Mouse (Mus musculus) intestine, embryonic 16.5 days (tissue): Measurements from ENCODE around the gene Dnpep. TPM values are rescaled to one million over a fixed set of nuclear protein-coding genes. Genes with fewer than 3 reads are reported as not detected.

ENCODE experiments used
- ATAC-seq: fragments of 200-750 bp; cut with Nextera tagmentation; 2 replicates; pipeline ENCODE4 v1.8.0; 2017; ENCODE audit warnings: moderate TSS enrichment, moderate library complexity
- H3K27ac ChIP-seq: fragments of 300-500 bp; sonication (generic); 2 replicates; pipeline ENCODE4 v1.5.1; 2014; ENCODE audit warnings: mild to moderate bottlenecking, low read length
- H3K27me3 ChIP-seq: fragments of 300-500 bp; sonication (generic); replicated peaks from 2 replicates; pipeline ENCODE4 v1.6.1; 2014; ENCODE audit warnings: low read length, control low read depth, mixed read lengths; ENCODE audit not compliant: control insufficient read depth, insufficient read depth
- H3K36me3 ChIP-seq: fragments of 300-500 bp; sonication (generic); 2 replicates; pipeline ENCODE4 v1.6.1; 2014; ENCODE audit warnings: low read length, control low read depth; ENCODE audit not compliant: control insufficient read depth, insufficient read depth
- H3K4me1 ChIP-seq: fragments of 300-500 bp; sonication (generic); 2 replicates; pipeline ENCODE4 v1.6.1; 2014; ENCODE audit warnings: low read length, control low read depth, mixed read lengths; ENCODE audit not compliant: control insufficient read depth, insufficient read depth
- H3K4me2 ChIP-seq: fragments of 300-500 bp; sonication (generic); 2 replicates; pipeline ENCODE4 v1.6.1; 2014; ENCODE audit warnings: low read depth, low read length, control low read depth
- H3K4me3 ChIP-seq: fragments of 300-500 bp; sonication (generic); 2 replicates; pipeline ENCODE4 v1.5.1; 2014; ENCODE audit warnings: mild to moderate bottlenecking, low read length
- H3K9ac ChIP-seq: fragments of 300-500 bp; sonication (generic); 2 replicates; pipeline ENCODE4 v1.6.1; 2014; ENCODE audit warnings: low read depth, low read length
- H3K9me3 ChIP-seq: fragments of 300-500 bp; sonication (generic); 2 replicates; pipeline ENCODE4 v1.6.1; 2016; ENCODE audit warnings: low read length, control low read depth; ENCODE audit not compliant: control insufficient read depth
- WGBS: fragments of 180-500 bp; shearing (Covaris S2); extraction: QIAGEN DNeasy Blood & Tissue Kit; methylation state at CpG from one replicate; pipeline ENCODE4 v1.1.7; 2014; 5-methylcytosine and 5-hydroxymethylcytosine counted together
- polyA plus RNA-seq: library from polyadenylated mRNA; unstranded; fragments of >200 nt; fragmentation: Nextera tagmentation; extraction: Ambion mirVana; gene quantifications from 2 replicates; pipeline ENCODE4 v1.2.1, GENCODE M21; 2015

Dnpep gene
- polyA plus RNA-seq, 1 experiment from 2014 or later = 160 TPM

DNA sequence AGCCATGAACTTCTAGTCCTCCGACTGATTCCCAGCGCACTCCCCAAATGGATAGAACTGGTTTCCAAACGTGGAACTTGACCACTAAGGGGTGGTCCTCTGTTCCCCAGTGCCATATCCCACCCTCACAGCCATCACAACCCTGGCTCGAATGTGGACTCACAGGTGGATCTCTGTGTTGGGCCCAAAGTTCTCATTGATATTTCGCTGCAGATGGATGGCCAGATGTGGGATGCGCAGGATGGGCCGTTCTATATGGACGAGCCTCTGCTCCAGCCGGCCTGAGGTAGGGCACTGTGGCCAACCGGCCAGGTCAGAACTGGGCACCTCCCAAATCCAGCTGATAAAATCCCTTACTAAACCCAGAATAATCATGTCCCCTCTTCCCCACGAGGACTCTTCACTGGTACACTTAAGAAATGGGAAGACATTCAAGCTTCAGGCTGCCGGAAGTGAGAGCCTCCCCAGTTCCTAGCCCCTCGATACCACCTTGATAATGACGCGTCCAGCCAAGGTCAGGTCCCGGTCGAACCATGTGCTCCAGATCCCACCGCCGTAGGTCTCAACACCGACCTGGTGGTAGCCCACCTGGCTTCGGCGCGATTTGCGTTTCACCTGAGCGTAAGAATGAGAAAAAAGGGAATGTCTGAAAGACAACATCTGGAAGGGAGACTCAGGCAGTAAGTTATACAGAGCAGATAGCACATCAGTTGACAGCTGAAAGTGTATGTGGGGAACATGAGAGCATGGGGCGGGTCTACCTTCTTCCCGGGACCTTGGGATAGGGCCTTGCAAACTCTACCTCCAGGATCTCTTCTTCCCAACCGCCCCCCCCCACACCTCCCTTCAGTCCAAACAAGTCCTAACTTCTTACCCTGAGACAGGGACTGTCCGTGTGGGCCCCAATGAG lies 2.1 kb downstream of the Dnpep start:
- Histone ChIP-seq H3K27ac (peak overlapping the region; percentile 97; the same call in 1 of the 2 replicates), H3K9ac (peak overlapping the region; percentile 87), H3K4me2 (peak overlapping the region; percentile 85), H3K36me3 (0 out of 2 replicates have a peak, but pooled peaks cover 3% of the 10 kb centered on the region), H3K27me3 (no peaks in the 10 kb centered on the region), H3K9me3 (no peaks in the 10 kb centered on the region), H3K4me1 (peaks cover 11% of the 10 kb centered on the region), H3K4me3 (peak overlapping the region; percentile 79)
- no peak for ATAC-seq
- WGBS = 83% methylated on average over 28 of the region's 29 CpGs

DNA sequence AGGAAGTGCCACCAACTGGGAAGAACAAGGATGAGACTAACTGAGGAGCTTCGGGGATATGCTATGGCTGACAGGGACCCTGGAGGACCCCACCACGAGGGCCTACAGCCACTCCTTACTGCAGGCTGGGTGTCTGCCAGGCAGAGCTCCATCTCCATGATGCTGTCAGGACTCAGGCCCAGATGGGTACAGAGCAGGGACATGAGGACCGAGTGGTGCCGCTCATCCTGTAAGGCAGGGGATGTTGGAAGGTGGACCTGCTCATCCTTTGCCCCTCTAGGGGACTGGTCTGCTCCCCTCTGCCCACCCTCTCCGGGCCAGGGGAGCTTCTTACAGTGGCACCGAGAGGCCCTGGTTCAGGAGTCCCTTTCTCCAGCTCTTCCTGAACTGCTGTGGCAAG lies 2.8 kb downstream of the Dnpep start:
- H3K9me3 ChIP-seq = no peaks in the 10 kb centered on the region
- no peak overlapping the region for H3K4me3 ChIP-seq
- H3K27me3 ChIP-seq = no peaks in the 10 kb centered on the region
- peaks cover 11% of the 10 kb centered on the region for H3K4me1 ChIP-seq
- WGBS = 86% methylated on average over 6 of the region's 6 CpGs
- H3K9ac ChIP-seq = no peak overlapping the region
- no peak overlapping the region for H3K27ac ChIP-seq
- no peak overlapping the region for H3K4me2 ChIP-seq
- 0 out of 2 replicates have a peak, but pooled peaks cover 3% of the 10 kb centered on the region for H3K36me3 ChIP-seq
- ATAC-seq = no peak

DNA sequence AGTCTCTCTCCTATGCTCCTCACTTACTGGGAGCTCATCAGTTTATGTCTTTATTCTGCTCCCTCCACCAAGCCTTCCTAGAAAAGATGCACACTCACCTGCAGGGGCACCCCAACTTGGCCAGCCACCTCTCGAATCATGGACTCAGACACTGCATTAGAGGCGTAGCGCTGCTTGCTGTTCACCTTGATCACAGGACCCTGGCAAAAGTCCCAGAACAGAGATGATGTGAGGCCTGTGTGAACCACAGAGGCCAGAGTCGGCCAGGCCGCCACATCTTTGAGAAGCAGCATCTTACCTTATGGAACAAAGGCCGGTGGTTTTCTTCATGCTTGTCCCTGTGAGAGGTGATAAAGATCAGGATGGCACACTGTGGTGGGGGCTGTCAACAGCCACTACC lies 6.1 kb downstream of the Dnpep start:
- no peak overlapping the region for H3K27ac ChIP-seq
- 90% methylated on average over 6 of the region's 6 CpGs for WGBS
- peaks cover 8% of the 10 kb centered on the region for H3K4me1 ChIP-seq
- ATAC-seq = no peak
- no peaks in the 10 kb centered on the region for H3K27me3 ChIP-seq
- H3K9me3 ChIP-seq = no peaks in the 10 kb centered on the region
- H3K36me3 ChIP-seq = peaks cover 14% of the 10 kb centered on the region
- H3K4me2 ChIP-seq = no peak overlapping the region
- no peak overlapping the region for H3K4me3 ChIP-seq
- no peak overlapping the region for H3K9ac ChIP-seq

DNA sequence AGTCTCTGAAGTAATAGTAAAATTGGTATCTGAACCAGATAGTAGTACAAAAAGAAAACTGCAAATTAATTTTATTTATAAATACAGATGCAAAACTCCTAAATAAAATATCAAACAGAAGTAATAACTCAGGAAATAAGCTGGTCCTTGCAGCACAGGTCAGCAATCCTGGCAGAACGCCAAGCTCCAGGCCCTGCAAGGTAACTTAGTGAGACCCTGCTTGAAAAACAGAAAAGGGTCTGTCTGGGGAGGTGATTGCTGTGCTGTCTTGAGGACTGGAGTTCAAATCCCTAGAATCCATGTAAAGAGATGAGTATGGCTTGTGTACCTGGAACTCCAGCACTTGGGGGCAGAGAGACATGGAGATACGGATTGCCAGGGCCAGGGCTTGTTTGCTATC lies 13.1 kb downstream of the Dnpep start:
- ATAC-seq = no peak
- WGBS = 84% methylated on average over 2 of the region's 2 CpGs

DNA sequence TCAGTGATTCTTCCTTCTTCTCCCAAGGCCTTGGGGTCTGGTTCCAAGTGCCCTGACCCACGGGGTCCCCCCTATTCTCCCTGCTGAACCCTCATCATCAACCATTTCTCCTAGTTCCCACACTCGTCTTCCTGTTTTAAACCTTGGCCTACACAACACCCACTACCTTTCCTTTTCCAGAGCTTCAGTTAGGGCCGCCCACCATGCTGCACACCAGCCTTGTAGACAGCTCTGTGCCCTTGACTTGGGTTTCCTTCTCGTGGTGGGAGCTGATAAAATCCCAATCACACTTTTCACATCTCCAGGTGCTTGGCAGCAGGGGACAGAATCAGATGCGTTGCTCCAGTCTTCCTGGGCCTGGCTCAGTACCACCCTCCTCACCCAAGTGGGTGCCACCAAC lies 23.5 kb downstream of the Dnpep start:
- H3K9me3 ChIP-seq = no peaks in the 10 kb centered on the region
- H3K27me3 ChIP-seq = no peaks in the 10 kb centered on the region
- no peak overlapping the region for H3K4me3 ChIP-seq
- WGBS = 79% methylated on average over 5 of the region's 5 CpGs
- H3K27ac ChIP-seq = no peak overlapping the region
- no peaks in the 10 kb centered on the region for H3K4me1 ChIP-seq
- no peak overlapping the region for H3K9ac ChIP-seq
- H3K36me3 ChIP-seq = no peaks in the 10 kb centered on the region
- ATAC-seq = no peak
- H3K4me2 ChIP-seq = no peak overlapping the region

More for the DNA sequence above, 13.1 kb downstream of the Dnpep start:
- H3K4me2 ChIP-seq = no peak overlapping the region
- no peak overlapping the region for H3K9ac ChIP-seq
- no peak overlapping the region for H3K27ac ChIP-seq
- no peak overlapping the region for H3K4me3 ChIP-seq
- no peaks in the 10 kb centered on the region for H3K9me3 ChIP-seq
- no peaks in the 10 kb centered on the region for H3K4me1 ChIP-seq
- peaks cover 15% of the 10 kb centered on the region for H3K36me3 ChIP-seq
- H3K27me3 ChIP-seq = no peaks in the 10 kb centered on the region

GRCm38 (mm10) chr1:75293331-75293701 lies 24.5 kb downstream of the Dnpep start:
- Histone ChIP-seq H3K4me1 (no peaks in the 10 kb centered on the region), H3K27ac (no peak overlapping the region), H3K9ac (no peak overlapping the region), H3K36me3 (no peaks in the 10 kb centered on the region), H3K27me3 (no peaks in the 10 kb centered on the region), H3K9me3 (no peaks in the 10 kb centered on the region), H3K4me2 (no peak overlapping the region), H3K4me3 (no peak overlapping the region)
- 81% methylated on average over 5 of the region's 5 CpGs for WGBS
- no peak for ATAC-seq

- H3K4me3 ChIP-seq = no peak overlapping the region
- no peak for ATAC-seq
- no peak overlapping the region for H3K27ac ChIP-seq
- no peaks in the 10 kb centered on the region for H3K27me3 ChIP-seq
- no peak overlapping the region for H3K9ac ChIP-seq
- no peak overlapping the region for H3K4me2 ChIP-seq
- H3K36me3 ChIP-seq = no peaks in the 10 kb centered on the region
- H3K9me3 ChIP-seq = no peaks in the 10 kb centered on the region
- WGBS = 29% methylated on average over 12 of the region's 12 CpGs
- H3K4me1 ChIP-seq = no peaks in the 10 kb centered on the region
Measured at GRCm38 (mm10) chr1:75292476-75293330, 25.1 kb downstream of the Dnpep start.

- no peak overlapping the region for H3K4me2 ChIP-seq
- H3K27me3 ChIP-seq = no peaks in the 10 kb centered on the region
- WGBS = 86% methylated on average over 8 of the region's 8 CpGs
- H3K36me3 ChIP-seq = no peaks in the 10 kb centered on the region
- H3K9ac ChIP-seq = no peak overlapping the region
- ATAC-seq = no peak
- no peak overlapping the region for H3K27ac ChIP-seq
- no peaks in the 10 kb centered on the region for H3K9me3 ChIP-seq
- H3K4me3 ChIP-seq = no peak overlapping the region
- no peaks in the 10 kb centered on the region for H3K4me1 ChIP-seq
Measured at GRCm38 (mm10) chr1:75291321-75291720, 26.5 kb downstream of the Dnpep start.

GRCm38 (mm10) chr1:75290582-75290981 lies 27.2 kb downstream of the Dnpep start:
- no peaks in the 10 kb centered on the region for H3K36me3 ChIP-seq
- no peaks in the 10 kb centered on the region for H3K27me3 ChIP-seq
- no peak overlapping the region for H3K9ac ChIP-seq
- H3K4me2 ChIP-seq = no peak overlapping the region
- ATAC-seq = no peak
- H3K9me3 ChIP-seq = no peaks in the 10 kb centered on the region
- no peaks in the 10 kb centered on the region for H3K4me1 ChIP-seq
- H3K4me3 ChIP-seq = no peak overlapping the region
- H3K27ac ChIP-seq = no peak overlapping the region
